Mouse (Mus musculus): ENCODE measurements around the gene Syt8.

The Syt8 gene

GRCm38 (mm10) chr7:142409603-142410002, 25.0 kb upstream of the Syt8 start:
- no peak for DNase-seq

GRCm38 (mm10) chr7:142413285-142413684, 21.4 kb upstream of the Syt8 start:
- DNase-seq, result no peak

GRCm38 (mm10) chr7:142415314-142415713, 19.3 kb upstream of the Syt8 start:
- DNase-seq, result no peak

- no peak for DNase-seq
Measured at GRCm38 (mm10) chr7:142416225-142416624, 18.4 kb upstream of the Syt8 start.

GRCm38 (mm10) chr7:142418027-142418426, 16.6 kb upstream of the Syt8 start:
- DNase-seq, result no peak

GRCm38 (mm10) chr7:142418679-142419078, 16.0 kb upstream of the Syt8 start:
- DNase-seq, result no peak

GRCm38 (mm10) chr7:142419887-142420286, 14.8 kb upstream of the Syt8 start:
- no peak for DNase-seq

GRCm38 (mm10) chr7:142421826-142422225, 12.8 kb upstream of the Syt8 start:
- no peak for DNase-seq

- DNase-seq, result peak; percentile 54 to 67
Measured at GRCm38 (mm10) chr7:142425641-142426213, 8.9 kb upstream of the Syt8 start.

GRCm38 (mm10) chr7:142428213-142428612, 6.4 kb upstream of the Syt8 start:
- DNase-seq, result peak in 1 of 2 experiments; percentile 20

GRCm38 (mm10) chr7:142430160-142430678, 4.4 kb upstream of the Syt8 start:
- peak; percentile 36 to 50 for DNase-seq

GRCm38 (mm10) chr7:142431106-142431505, 3.5 kb upstream of the Syt8 start:
- DNase-seq, result no peak

- DNase-seq, result no peak
Measured at GRCm38 (mm10) chr7:142433623-142434022, 1.0 kb upstream of the Syt8 start.

- DNase-seq, result peak; percentile 60 to 83
Measured at GRCm38 (mm10) chr7:142435524-142435923, 874 bp downstream of the Syt8 start.

- DNase-seq, result peak; percentile 48 to 79
Measured at GRCm38 (mm10) chr7:142437324-142437723, 2.7 kb downstream of the Syt8 start.

- DNase-seq, result no peak
Measured at GRCm38 (mm10) chr7:142439966-142440365, 5.3 kb downstream of the Syt8 start.

GRCm38 (mm10) chr7:142440657-142441114, 6.0 kb downstream of the Syt8 start:
- no peak for DNase-seq

- no peak for DNase-seq
Measured at GRCm38 (mm10) chr7:142441585-142441984, 6.9 kb downstream of the Syt8 start, which contains the start of gene Tnni2. Gene Tnni2, plus strand, starts transcription at chr7:142441808.

- DNase-seq, result no peak
Measured at GRCm38 (mm10) chr7:142442081-142442907, 7.6 kb downstream of the Syt8 start.

GRCm38 (mm10) chr7:142442908-142443420, 8.3 kb downstream of the Syt8 start:
- no peak for DNase-seq

GRCm38 (mm10) chr7:142443474-142443873, 8.8 kb downstream of the Syt8 start:
- no peak for DNase-seq

- no peak for DNase-seq
Measured at GRCm38 (mm10) chr7:142444171-142444570, 9.5 kb downstream of the Syt8 start.

- no peak for DNase-seq
Measured at GRCm38 (mm10) chr7:142445324-142445723, 10.7 kb downstream of the Syt8 start.

GRCm38 (mm10) chr7:142446264-142446663, 11.6 kb downstream of the Syt8 start:
- DNase-seq, result no peak

Data from kidney, postnatal 25 days (tissue).